Mouse (Mus musculus) gastrocnemius, postnatal 25 days (tissue): ENCODE data around the gene Dpp6. TPM values are rescaled to one million over a fixed set of nuclear protein-coding genes. Genes with fewer than 3 reads are reported as not detected.

ENCODE experiments used
- DNase-seq: peaks from one replicate; pipeline ENCODE4 v3.0.0; 2022
- total RNA-seq, 2 experiments: library from RNA; stranded (reverse); gene quantifications; 1 replicate in 1 of 2; 2 replicates in 1 of 2; pipeline ENCODE4 v1.2.3; 2021

The Dpp6 gene
- total RNA-seq, 2 experiments from 2014 or later, result 0.41 to 0.54 TPM

- DNase-seq, result no peak
Observed at GRCm38 (mm10) chr5:27066837-27067236, 249.8 kb downstream of the Dpp6 start.

DNA sequence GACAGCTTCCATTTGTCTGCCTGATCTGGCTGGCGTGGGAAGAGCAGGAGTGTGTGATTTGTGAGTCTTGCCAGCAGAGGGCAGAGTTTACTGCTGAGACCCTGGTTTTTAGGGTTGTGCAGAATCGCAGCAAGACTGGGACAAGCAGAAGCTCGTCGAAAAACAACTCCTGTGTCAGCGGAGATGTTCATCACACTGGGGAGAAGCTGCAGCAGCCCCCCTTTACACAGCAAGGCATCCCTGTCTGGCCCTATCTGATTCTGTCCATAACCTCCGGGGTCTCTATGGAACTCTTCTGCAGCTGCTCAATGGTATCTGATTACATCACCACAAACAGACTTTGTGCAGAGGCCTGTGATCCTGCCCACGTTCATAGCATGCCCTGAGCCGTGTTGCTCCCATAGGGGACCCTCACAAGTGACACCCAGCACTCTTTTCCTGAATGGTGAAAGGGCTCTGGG, 258.2 kb downstream of the Dpp6 start:
- DNase-seq, result no peak

- DNase-seq, result no peak
Observed at GRCm38 (mm10) chr5:27076046-27076445, 259.0 kb downstream of the Dpp6 start.

- DNase-seq, result no peak
Observed at GRCm38 (mm10) chr5:27077821-27078220, 260.8 kb downstream of the Dpp6 start.

- no peak for DNase-seq
Observed at GRCm38 (mm10) chr5:27081275-27081674, 264.3 kb downstream of the Dpp6 start.

- no peak for DNase-seq
Observed at GRCm38 (mm10) chr5:27083762-27084161, 266.8 kb downstream of the Dpp6 start.

GRCm38 (mm10) chr5:27108221-27108620, 291.2 kb downstream of the Dpp6 start:
- no peak for DNase-seq

DNA sequence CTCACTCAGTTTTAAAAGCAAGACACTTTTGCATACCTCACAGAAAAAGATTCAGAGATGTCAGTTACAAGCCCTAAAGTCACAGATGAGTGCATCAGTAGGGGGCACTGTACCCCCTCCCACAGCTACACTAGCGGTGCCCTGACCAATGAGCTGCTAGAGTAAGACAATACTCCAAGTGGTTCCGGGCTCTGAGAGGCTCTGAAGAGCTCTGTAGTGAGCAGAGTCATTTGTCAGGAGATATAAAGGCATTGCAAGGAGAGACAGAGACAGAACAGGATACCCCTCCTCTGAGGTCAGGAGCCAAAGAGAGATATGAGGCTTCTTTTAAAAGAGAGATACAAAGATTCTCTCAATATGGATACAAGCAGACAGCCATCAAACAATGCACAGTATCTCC, 305.5 kb downstream of the Dpp6 start:
- DNase-seq, result no peak

DNA sequence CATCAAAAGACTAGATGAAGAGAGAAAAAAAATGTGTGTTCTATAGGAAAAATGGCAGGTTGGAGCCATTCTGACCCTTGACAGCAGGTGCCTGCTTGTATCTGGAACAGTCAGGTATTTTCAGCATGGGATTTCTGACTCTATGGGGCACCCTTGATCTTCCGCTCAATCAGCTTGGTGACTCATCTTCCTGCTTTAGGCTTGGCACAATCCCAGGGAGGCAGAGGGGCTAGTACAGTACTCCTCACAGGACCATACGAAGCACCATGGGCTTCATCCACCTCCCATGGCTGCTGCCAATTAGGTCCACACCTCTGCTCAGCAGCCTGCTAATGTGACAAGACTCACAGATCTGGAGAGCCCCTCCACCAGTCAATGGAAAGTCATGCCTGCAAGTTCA, 305.9 kb downstream of the Dpp6 start:
- DNase-seq, result no peak

DNA sequence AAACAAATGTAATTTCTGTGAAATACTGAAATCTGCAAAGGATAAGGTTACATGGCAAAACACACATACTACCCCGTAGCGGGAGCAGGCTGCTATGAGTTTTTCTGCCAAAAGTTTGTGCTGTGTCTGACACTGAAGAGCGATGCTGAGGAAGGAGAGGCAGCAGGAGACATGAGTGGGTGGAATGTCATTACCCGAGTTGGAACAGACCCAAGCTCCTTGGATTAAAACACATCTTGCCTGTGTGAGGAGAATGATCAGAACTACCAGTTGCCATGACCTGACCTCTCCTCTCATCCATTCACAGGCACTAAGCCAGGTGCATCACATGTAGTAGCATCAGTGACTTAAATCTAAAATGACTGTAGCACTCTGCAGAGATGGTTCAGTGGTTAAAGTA, 309.0 kb downstream of the Dpp6 start:
- DNase-seq, result no peak

DNA sequence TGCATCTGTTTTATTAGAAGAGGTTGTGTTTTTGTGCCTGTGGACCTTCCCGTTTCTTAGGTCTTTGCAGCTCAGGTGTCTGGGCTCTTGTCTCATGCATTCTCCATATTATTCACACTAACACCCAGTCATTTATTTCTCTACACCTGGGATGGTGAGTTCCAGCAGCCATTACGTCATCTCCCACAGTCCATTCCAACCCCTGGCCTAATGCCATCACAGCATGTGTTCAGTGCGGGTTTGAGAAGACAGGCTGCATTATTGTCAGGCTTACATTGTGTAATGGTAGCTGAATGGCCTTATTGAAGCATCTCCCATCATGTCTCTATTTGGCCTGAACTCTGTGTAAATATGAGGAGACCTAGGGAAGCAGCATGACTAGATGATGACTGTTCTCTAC, 316.2 kb downstream of the Dpp6 start:
- DNase-seq, result no peak

- DNase-seq, result no peak
Observed at GRCm38 (mm10) chr5:27134436-27135005, 317.5 kb downstream of the Dpp6 start.

DNA sequence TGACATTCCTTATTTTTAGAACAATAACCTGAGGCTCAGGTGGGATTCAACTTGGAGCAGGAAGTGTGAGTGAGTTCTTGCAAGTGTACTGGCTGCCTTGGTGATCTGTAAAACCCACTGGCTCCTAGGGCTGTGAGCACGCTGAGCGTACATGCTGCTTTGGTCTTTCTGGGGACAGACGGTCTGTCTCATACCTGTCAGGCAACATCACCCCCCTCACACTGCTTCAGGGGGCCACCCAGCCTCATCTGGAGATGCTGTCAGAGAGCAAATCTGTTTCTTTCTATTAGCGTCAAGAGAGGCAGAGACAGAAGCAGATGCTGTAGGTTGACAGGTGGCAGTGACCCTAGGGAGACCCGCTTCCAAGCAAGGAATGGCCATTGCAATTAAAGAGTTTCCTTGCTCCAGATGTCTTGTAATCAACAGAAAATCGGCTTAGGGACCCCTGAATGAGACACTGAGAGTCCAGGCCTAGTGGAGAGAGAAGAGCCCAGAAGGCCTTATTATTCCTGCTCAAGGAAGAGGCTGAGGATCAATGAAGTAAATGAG, 330.5 kb downstream of the Dpp6 start:
- DNase-seq, result no peak

DNA sequence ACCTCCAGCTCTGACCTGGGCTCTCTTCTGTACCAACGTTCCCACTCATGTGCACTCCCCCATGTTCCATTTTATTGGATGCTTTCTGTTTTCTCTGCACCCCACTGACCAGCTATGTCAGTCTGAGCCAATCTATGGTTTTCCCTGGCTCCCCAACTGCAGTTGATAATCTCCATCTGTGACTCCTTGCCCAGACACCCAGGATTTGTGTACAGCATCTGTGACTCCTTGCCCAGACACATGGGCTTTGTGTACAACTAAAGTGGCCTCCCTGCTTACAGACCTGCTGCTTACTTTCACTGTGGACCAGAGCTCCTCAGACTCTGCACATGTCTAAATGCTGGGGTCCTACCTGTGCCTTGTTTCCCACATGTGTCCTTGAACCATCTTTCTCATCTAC, 334.0 kb downstream of the Dpp6 start:
- DNase-seq, result no peak

DNA sequence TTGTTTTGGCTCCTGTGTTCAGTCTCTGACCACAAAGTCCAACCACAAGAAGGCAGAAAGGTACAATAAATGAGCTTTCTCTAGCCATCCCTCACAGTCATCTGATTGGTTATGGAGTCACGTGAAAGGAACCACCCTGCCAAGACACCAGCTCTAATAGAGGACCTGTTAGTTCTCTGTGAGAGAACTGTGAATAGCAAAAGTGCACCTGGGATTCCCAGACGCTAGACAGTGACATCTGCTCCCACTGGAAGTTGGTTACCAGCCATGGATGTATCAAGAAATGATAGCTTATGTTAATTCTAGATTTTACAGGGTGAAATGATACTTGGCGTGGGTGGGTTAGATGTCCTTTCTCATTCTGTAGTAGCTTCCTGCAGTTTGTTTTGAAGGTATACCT, 338.7 kb downstream of the Dpp6 start:
- no peak for DNase-seq

- no peak for DNase-seq
Observed at GRCm38 (mm10) chr5:27156366-27156765, 339.4 kb downstream of the Dpp6 start.

DNA sequence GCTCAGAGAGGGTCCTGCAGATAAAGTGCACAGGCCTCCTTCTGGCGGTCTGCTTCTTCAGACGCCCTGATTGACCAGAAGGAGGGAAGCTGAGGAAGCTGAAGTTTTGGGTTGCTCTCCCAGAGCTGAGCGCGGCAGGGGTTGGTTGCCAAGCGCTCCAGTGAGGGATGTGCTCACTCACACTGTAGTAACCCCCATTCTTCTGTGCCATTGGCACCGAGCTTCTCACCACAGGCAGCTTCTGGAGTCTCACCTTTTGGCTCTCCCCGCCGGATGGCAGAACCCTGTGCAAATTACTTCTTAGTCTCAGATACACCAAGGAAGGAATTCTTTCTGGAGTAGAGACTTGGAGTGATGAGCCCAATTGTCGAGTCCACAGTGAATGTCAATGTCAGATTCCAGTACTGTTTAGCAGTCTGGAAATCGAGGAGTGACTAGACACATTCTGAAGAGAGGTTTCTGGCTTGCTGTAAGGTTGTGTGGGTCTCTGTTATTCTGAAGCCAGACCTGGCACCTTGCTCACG, 344.2 kb downstream of the Dpp6 start:
- DNase-seq, result no peak

GRCm38 (mm10) chr5:27168550-27168949, 351.5 kb downstream of the Dpp6 start:
- no peak for DNase-seq

DNA sequence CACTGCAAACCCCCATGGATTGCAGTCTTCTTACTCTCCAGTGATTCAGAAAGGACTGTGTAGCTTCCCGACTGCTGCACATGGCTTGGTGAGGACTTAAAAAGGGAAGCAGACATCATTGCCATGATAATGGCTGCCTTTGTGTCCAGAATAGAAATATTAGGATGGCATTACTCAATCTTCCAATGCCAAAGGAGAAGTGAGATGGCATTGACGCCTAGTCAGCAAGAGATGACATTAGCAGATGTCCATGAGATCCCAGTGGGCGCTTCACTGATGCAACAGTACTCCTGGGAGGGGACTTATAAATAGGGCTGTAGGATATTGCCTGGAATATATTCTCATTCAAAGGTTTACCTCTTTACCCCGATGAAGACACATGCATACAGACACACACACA, 368.0 kb downstream of the Dpp6 start:
- no peak for DNase-seq

DNA sequence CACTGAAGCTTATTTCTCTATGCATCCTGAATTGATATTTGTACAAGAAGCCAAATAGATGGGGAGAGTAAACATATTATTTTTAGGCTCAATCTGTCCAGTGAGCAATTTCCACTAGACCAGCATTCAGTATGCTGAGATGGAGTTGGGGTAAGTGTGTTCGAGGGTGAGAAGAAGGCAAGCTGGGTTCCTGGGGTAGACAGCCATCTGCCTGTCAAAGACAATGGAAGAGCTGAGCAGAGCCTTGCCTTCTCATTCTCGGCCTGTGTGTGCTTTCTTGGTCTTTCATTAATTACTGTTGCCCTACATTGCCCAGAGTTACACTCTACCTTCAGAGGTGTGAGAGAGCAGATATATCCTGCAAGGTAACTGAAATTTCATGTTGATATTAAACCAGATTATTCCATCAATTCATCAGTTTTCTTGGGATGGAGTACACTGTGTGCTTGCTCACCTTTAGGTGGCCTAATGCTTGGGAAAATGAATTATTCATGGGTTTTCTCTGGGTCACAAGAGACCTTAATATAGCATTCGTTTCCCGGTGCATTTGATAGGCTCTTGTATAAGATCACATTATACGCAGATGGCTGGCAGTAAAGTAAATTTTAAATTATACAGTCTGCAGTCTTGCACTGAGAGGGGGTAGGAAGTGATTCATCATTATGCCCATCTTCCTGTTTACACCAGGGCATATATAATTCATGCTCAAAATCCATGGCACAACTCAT, 374.4 kb downstream of the Dpp6 start:
- DNase-seq, result no peak

DNA sequence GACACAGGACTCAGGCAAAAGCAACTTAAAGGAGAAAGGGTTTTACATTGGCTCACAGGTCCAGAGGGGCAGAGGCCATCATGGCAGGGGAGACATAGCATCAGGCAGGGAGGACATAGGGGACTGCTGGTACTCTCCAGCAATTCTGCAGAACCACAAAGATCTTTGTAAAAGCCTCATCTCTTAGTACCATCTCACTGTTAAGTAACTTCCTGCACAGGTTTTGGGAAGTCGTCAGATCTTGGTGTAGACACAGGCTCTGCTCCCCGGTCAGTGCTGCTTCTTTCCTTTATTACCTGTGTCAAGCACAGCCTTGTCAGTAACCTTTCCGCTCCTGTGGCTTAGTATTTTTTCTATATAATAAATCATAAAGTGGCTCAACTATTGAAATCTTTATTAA, 377.2 kb downstream of the Dpp6 start:
- DNase-seq, result no peak

GRCm38 (mm10) chr5:27194975-27195374, 378.0 kb downstream of the Dpp6 start:
- no peak for DNase-seq

DNA sequence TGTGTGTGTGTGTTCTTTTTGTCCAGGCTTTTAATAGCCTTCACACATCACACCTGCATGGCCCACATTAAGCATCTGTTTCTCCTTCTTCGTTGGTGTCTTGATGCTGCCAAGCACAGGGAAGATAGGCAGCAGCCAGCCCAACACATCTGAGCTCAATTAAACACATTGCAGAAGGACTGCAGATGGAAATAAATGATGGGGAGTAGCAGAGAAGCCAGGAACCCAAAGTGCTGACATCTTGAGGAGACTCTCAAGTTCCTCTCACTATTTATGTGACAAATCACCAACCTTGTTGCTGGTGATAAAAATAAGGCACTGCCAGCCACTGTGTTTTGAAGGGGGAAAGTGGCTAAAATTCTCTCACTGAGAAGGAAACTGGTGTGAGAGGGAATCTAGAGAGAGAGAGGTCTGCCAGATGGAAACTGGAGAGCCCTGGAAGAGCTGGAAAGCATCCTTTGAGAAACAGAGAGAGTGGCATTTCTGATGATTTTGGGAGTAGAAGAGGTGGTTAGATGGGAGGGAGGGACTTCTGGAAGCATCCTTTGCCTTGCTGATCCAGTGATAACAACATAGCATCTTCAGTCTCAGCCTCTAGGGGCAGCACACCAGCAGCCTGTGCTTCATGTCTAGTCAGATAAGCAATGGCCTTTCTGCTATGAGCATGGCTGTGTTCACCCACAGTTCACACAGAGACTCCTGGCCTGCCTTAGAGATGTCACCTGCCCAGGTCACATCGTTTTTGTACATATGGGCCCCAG, 383.8 kb downstream of the Dpp6 start:
- no peak for DNase-seq
